Mouse (Mus musculus): ENCODE measurements around the gene Smurf1.

- TF ChIP-seq MAFK (IDR thresholded peaks at IDR 0.05; ENCODE audit: insufficient replicate concordance, low read length), result no peak
- no peak for TF ChIP-seq NELFE (IDR thresholded peaks at IDR 0.05; ENCODE audit: low read depth, low read length)
- TF ChIP-seq CTCF (conservative IDR thresholded peaks at IDR 0.05 in 1 of 2, IDR thresholded peaks at IDR 0.05 in 1 of 2; ENCODE audit: low read depth in 2 of 2, low read length in 2 of 2), result no peak
- TF ChIP-seq POLR2A (IDR thresholded peaks at IDR 0.05; ENCODE audit: low read depth, low read length), result no peak
- TF ChIP-seq ETS1 (conservative IDR thresholded peaks at IDR 0.05; ENCODE audit: low read depth, low read length), result no peak
- TF ChIP-seq ZC3H11A (IDR thresholded peaks at IDR 0.05; ENCODE audit: low read depth, low read length), result no peak
- TF ChIP-seq ELF1 (IDR thresholded peaks at IDR 0.05; ENCODE audit: low read depth, low read length), result no peak
- no peak for TF ChIP-seq EP300 (IDR thresholded peaks at IDR 0.05; ENCODE audit: low read length)
Observed at GRCm38 (mm10) chr5:144990481-144990880, 24.8 kb upstream of the Smurf1 start.

Data from CH12.LX (cell line).